Mouse (Mus musculus) Patski (cell line): ENCODE results near the gene Wwc2. TPM values are rescaled to one million over a fixed set of nuclear protein-coding genes. Genes with fewer than 3 reads are reported as not detected.

Experiments used
- ATAC-seq: fragments of 100-300 bp; one replicate; pipeline ENCODE4 v1.8.0; 2021
- CTCF ChIA-PET: fragments of 350-600 bp; sonication (Branson Sonifier 250); formaldehyde crosslinking; loops from one replicate; lab custom pipeline; 2022; ENCODE audit warnings: inconsistent platforms; lab: Charles Lee
- POLR2A ChIA-PET: fragments of 350-600 bp; sonication (Branson Sonifier 250); formaldehyde crosslinking; loops from one replicate; lab custom pipeline; 2022; ENCODE audit warnings: antibody characterized with exemption, inconsistent platforms; lab: Charles Lee
- DNase-seq: peaks from one replicate; pipeline ENCODE4 v3.0.0-alpha.2; 2011; ENCODE audit warnings: low read depth, low spot score
- H3K27me3 ChIP-seq: fragments of 371-371 bp; one replicate; pipeline ENCODE4 v1.5.1; 2021
- CTCF ChIP-seq: fragments of 100-300 bp; IDR thresholded peaks from one replicate; pipeline ENCODE4 v1.5.1; 2021
- in situ Hi-C: fragments of 300-500 bp; cut with MboI; formaldehyde crosslinking; loops from 3 replicates; pipeline ENCODE4 v1.11.1; 2018; ENCODE audit warnings: low pct_unique_long_range_greater_than_20kb, mixed read lengths
- polyA plus RNA-seq: library from polyadenylated mRNA; unstranded; gene quantifications from one replicate; pipeline ENCODE4 v1.2.3, GENCODE M21; 2021

Gene Wwc2
- polyA plus RNA-seq, 1 experiment from 2014 or later, result 62.1 TPM

DNA sequence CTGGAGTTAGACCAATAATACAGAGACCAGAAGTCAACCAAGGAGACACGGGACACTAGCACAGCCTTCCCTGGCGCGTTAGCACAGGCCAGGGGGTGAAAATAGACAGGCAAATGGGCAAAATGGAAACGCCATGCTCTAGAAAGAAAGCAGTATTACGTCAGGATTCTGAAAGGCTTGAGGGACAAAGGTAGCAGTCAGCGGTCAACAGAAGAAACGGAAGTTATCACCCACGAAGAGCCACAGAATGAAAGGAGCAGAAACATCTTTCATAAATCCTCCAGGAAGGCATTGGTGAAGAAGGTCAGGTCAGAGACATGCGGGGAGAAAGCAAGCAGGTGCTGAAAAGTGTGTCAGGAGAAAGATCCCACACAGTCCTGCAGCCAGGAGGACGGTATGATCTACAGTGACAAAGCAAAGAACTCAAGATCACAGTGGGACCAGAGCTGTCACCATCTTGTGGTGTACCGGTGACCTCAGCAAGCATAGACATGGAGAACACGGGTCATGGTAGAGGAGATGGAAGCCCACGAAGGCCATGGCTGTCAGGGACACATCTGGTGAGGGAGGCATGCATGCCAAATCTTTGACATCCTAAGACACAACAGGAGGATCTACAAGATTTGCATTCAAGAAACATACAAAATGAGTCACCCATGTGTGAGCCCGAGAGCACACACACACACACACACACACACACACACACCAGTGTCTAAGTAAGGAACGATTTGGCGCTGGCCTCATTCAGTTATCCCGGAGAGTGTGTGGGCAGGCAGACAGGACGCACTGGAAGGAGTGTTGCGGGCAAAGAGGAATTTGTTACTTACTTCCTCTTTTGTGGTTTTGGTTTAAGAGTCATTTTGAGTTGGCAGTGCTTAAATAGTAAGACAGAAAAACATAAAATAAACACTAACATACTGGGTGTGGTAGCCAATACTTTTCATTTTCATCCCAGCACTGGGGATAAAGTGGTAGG lies 73.4 kb downstream of the Wwc2 start:
- in situ Hi-C loops, result no loop called here
- CTCF ChIA-PET, result interaction anchor here (1.0 to 1.9 kb wide), 2 partner anchors 10 to 45 kb away, joined by 4 to 5 read pairs; no protein-coding TSS in a partner anchor

DNA sequence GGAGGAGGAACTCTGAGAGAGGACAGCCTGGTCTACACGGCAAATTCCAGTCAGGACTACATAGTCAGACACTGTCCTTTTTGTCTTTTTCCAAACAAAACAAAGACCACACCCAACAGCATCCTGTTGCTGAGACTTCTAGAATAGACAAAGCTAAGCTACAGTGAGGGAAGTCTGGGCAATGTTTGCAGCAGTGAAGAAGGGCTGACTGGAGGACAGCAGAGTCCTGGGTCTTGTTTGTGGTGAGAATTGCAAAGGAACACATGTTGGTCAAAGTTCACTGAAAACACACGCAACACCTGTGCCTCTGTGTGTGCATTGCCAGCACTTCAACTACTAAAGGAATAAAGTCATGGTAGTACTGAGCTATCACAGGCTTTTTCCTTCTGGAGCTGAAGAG lies 75.2 kb downstream of the Wwc2 start:
- TF ChIP-seq CTCF, result no peak
- CTCF ChIA-PET, result interaction anchor here (1.0 kb wide), 1 partner anchor 43 kb away, joined by 3 read pairs; no protein-coding TSS in a partner anchor
- ATAC-seq (no peak), DNase-seq (no peak)
- POLR2A ChIA-PET, result no interaction called here
- in situ Hi-C loops, result no loop called here
- no peaks in the 10 kb centered on the region for H3K27me3 ChIP-seq

More for the DNA sequence above, 73.4 kb downstream of the Wwc2 start:
- POLR2A ChIA-PET, result no interaction called here
- H3K27me3 ChIP-seq, result no peaks in the 10 kb centered on the region
- no peak for TF ChIP-seq CTCF
- DNase-seq, result no peak
- peak; percentile 61 for ATAC-seq

DNA sequence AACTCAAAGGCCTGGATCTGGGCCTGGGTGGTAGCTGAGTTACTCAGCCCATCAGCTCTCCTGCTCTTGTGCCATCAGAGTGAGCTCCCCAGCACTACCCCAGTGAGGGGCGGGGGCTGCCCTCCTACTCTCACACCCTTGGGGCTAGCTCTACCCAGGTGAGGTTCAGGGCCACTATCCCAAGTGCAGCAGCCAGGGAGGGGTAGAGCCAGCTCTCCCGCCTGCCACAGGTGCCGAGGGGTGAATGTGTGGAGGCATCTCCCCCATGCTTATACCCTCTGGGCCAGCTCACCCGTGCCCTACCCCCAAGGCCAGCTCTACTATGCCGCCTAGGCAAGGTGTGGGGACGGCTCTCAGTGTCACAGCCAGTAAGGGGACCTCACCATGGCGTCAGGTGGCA lies 75.8 kb downstream of the Wwc2 start:
- DNase-seq (no peak), ATAC-seq (no peak)
- in situ Hi-C loops, result no loop called here
- ChIA-PET POLR2A (no interaction called here), CTCF (interaction anchor here (1.0 kb wide), 1 partner anchor 43 kb away, joined by 3 read pairs; no protein-coding TSS in a partner anchor)
- TF ChIP-seq CTCF, result no peak
- no peaks in the 10 kb centered on the region for H3K27me3 ChIP-seq

DNA sequence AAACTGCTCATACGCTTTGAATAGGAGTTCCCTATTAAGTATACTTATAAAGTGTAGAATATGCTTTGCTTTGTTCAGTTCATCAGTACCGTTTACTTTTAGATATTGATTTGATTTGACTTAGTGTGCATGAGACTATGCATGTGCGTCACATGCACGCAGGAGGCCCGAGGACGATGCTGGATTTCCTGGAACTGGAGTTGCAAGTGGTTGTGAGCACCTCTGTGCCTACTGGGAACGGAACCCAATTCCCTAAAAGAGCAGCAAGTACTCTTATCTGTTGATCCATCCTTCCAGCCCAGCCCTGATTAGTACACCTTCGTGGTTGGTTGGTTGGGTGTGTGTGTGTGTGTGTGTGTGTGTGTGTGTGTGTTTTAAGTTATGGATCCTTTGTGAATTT lies 76.6 kb downstream of the Wwc2 start:
- in situ Hi-C loops, result no loop called here
- H3K27me3 ChIP-seq, result no peaks in the 10 kb centered on the region
- ATAC-seq (no peak), DNase-seq (no peak)
- ChIA-PET CTCF (no interaction called here), POLR2A (no interaction called here)
- TF ChIP-seq CTCF, result no peak

DNA sequence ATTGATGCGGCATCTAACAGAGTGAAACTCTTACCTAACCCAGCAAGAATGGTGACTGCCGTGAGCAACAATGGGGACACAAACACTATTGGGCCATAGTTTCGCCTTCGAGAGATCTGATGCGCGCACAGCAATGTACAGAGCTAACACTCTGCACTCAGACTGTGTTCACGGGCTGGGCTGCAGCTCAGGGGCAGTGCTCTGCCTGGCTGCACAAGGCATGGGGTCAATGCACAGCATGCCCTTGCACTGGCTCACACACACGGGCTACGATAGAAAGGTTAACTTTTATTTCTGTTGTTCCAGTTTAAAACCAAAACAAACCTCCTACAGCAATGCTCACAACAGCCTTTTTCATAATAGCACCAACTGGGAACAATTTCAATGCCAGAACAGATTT lies 77.1 kb downstream of the Wwc2 start:
- in situ Hi-C loops, result no loop called here
- POLR2A ChIA-PET, result no interaction called here
- TF ChIP-seq CTCF, result no peak
- no peak for DNase-seq
- CTCF ChIA-PET, result no interaction called here
- no peaks in the 10 kb centered on the region for H3K27me3 ChIP-seq
- no peak for ATAC-seq

DNA sequence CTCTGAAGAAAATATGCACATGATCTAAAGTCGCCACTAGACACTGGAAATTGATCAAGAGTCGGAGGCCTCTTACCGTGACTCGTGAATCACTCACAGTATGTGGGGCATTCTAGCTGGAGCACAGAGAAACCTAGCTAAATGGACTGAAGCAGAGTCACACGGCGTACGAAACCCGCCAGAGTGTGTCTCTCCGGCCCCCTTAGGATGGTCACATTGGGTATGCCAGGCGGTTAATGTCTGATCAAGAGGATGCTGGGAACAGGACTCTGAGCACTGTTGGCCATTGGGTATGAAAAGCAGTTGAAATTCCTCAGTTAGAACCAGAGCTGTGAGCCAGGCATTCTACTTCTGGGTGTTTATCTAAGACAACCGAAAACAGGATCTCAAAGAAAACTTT lies 81.0 kb downstream of the Wwc2 start:
- ChIA-PET CTCF (interaction anchor here (1.4 kb wide), 1 partner anchor 107 kb away, joined by 3 read pairs; no protein-coding TSS in a partner anchor), POLR2A (no interaction called here)
- no peaks in the 10 kb centered on the region for H3K27me3 ChIP-seq
- TF ChIP-seq CTCF, result no peak
- in situ Hi-C loops, result no loop called here
- DNase-seq (no peak), ATAC-seq (no peak)

DNA sequence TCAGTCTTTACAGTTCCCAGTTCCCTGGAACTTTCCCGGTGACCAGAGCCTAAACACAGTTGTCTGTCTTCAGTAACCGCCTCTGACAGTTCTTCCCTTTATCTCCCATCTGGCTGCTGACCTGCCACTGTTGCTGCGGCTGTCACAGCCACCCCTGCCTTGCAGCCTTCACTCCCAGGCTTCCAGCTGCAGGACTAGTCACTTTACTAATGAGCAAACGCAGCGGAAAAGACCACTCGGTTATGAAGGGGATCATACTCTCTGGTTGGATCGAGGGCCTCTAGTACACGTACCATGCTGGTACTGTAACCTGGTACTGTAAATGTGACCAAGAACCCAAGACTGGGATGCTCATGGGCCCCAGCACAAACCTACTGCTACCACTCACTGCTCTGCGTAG lies 83.7 kb downstream of the Wwc2 start:
- H3K27me3 ChIP-seq, result no peaks in the 10 kb centered on the region
- ATAC-seq (no peak), DNase-seq (no peak)
- in situ Hi-C loops, result no loop called here
- POLR2A ChIA-PET, result no interaction called here
- TF ChIP-seq CTCF, result no peak
- CTCF ChIA-PET, result no interaction called here

DNA sequence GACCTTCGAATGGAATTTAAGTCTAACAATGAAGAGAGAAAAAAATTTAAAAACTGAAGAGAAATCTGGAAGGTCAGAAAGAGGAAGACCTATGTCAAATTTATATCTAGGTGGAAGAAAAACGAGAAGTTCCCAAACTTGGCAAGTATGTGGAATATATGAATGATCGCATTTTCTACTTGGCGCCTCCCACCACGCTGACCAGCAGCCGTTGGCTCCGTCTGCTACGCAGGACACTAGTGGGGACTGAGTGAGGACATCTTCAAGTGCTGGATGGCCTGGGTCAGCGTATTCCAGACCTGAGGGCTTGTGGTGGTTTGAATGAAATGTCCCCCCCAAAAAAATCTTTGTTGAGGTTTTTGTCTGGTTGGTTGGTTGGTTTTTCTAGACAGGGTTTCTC lies 84.6 kb downstream of the Wwc2 start:
- H3K27me3 ChIP-seq, result no peaks in the 10 kb centered on the region
- ChIA-PET POLR2A (no interaction called here), CTCF (no interaction called here)
- TF ChIP-seq CTCF, result no peak
- DNase-seq (no peak), ATAC-seq (no peak)
- in situ Hi-C loops, result no loop called here

DNA sequence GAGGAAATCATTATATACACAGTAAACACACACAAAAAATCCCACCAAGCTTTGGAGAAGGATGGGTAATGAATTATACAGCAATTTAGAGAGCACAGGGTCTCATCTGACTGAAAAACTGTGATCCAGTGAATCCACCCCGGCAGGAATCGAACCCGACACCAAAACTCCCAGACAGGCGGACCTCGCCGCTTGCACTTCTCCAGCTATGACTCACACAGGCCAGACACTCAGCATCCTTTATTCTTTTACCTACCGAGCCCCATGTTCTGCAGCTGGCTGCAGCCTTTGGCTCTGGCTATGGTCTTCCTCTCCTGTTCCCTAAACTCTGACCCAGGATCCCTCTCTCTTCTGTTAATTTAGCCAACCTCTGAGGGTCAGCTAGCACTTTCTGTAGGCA lies 85.5 kb downstream of the Wwc2 start:
- ChIA-PET CTCF (no interaction called here), POLR2A (no interaction called here)
- no peak for TF ChIP-seq CTCF
- ATAC-seq (no peak), DNase-seq (no peak)
- no peaks in the 10 kb centered on the region for H3K27me3 ChIP-seq
- in situ Hi-C loops, result no loop called here

DNA sequence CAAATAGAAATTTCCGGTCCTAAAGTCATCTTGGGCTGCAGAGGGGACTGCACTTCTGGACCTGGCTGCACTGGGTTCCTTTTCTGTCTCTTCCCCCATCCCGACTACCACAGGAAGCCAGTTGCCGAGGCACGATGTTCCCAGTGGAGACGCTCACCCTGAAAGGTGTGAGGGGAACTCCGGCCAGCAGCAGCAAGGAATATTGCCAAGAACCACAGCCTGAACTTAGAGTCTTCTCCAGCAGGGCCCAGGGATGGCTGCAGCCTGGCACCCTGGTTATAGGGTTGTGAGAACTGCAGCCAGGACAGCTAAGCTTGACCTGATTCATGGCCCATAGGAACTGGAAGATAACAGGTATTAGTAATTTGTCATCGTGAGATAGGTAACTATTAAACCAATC lies 86.7 kb downstream of the Wwc2 start:
- POLR2A ChIA-PET, result interaction anchor here (0.7 kb wide), 1 partner anchor 389 kb away, joined by 3 read pairs; no protein-coding TSS in a partner anchor
- CTCF ChIA-PET, result interaction anchor here (1.4 kb wide), 1 partner anchor 19 kb away, joined by 3 read pairs; no protein-coding TSS in a partner anchor
- in situ Hi-C loops, result no loop called here

DNA sequence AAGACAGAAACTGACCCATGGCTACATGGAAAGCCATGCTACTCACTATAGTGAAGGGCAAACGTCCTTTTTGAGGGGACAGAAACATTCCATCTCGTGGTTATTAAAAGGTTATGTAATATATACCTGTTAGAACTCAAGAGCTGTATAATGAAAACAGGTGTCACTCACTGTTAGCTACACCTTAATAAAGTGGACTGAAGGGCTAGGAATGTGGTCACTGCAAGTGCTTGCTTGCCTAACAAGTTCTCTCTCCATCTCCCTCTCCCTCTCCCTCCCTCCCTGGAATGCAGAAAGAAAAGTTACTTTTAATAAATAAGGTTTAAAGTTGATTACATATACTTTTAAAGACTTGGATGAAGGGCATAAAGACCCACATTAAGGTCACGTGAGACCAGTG lies 88.0 kb downstream of the Wwc2 start:
- POLR2A ChIA-PET, result no interaction called here
- DNase-seq (no peak), ATAC-seq (no peak)
- in situ Hi-C loops, result no loop called here
- H3K27me3 ChIP-seq, result no peaks in the 10 kb centered on the region
- CTCF ChIA-PET, result interaction anchor here (0.7 to 1.7 kb wide), 3 partner anchors 10 to 30 kb away, joined by 3 to 4 read pairs (median 3); no protein-coding TSS in a partner anchor
- no peak for TF ChIP-seq CTCF

More for the DNA sequence above, 86.7 kb downstream of the Wwc2 start:
- ATAC-seq (no peak), DNase-seq (no peak)
- no peak for TF ChIP-seq CTCF
- no peaks in the 10 kb centered on the region for H3K27me3 ChIP-seq
